Mouse (Mus musculus) forebrain, embryonic 16.5 days (tissue): ENCODE results near the gene Ccdc115. TPM values are rescaled to one million over a fixed set of nuclear protein-coding genes. Genes with fewer than 3 reads are reported as not detected.

Experiments
- ATAC-seq: fragments of 200-750 bp; cut with Nextera tagmentation; 2 replicates; pipeline ENCODE4 v1.8.0; 2017; ENCODE audit warnings: mild to moderate bottlenecking, moderate library complexity
- H3K27ac ChIP-seq: fragments of 300-500 bp; sonication (generic); 2 replicates; pipeline ENCODE4 v1.5.1; 2014; ENCODE audit warnings: low read length, control low read depth
- H3K27me3 ChIP-seq: fragments of 300-500 bp; sonication (generic); replicated peaks from 2 replicates; pipeline ENCODE4 v1.6.1; 2014; ENCODE audit warnings: low read length; ENCODE audit not compliant: control insufficient read depth, insufficient read depth
- H3K36me3 ChIP-seq: fragments of 300-500 bp; sonication (generic); 2 replicates; pipeline ENCODE4 v1.6.1; 2014; ENCODE audit not compliant: control insufficient read depth, insufficient read depth
- H3K4me1 ChIP-seq: fragments of 300-500 bp; sonication (generic); replicated peaks from 2 replicates; pipeline ENCODE4 v1.6.1; 2014; ENCODE audit warnings: low read length; ENCODE audit not compliant: control insufficient read depth, insufficient read depth
- H3K4me2 ChIP-seq: fragments of 300-500 bp; sonication (generic); 2 replicates; pipeline ENCODE4 v1.6.1; 2014; ENCODE audit warnings: mild to moderate bottlenecking, low read length, control low read depth
- H3K4me3 ChIP-seq: fragments of 300-500 bp; sonication (generic); replicated peaks from 2 replicates; pipeline ENCODE4 v1.5.1; 2014; ENCODE audit warnings: mild to moderate bottlenecking, low read length, control low read depth
- H3K9ac ChIP-seq: fragments of 300-500 bp; sonication (generic); replicated peaks from 2 replicates; pipeline ENCODE4 v1.6.1; 2014; ENCODE audit warnings: low read depth, low read length, control low read depth
- H3K9me3 ChIP-seq: fragments of 300-500 bp; sonication (generic); 2 replicates; pipeline ENCODE4 v1.6.1; 2016; ENCODE audit warnings: low read length; ENCODE audit not compliant: control insufficient read depth
- WGBS: fragments of 180-500 bp; shearing (Covaris S2); extraction: QIAGEN DNeasy Blood & Tissue Kit; methylation state at CpG from one replicate; pipeline ENCODE4 v1.1.7; 2014; 5-methylcytosine and 5-hydroxymethylcytosine counted together
- polyA plus RNA-seq: library from polyadenylated mRNA; unstranded; fragments of >200 nt; fragmentation: Nextera tagmentation; extraction: Ambion mirVana; gene quantifications from 2 replicates; pipeline ENCODE4 v1.2.1, GENCODE M21; 2015

The Ccdc115 gene
- polyA plus RNA-seq, 1 experiment from 2014 or later, result 73.6 TPM

DNA sequence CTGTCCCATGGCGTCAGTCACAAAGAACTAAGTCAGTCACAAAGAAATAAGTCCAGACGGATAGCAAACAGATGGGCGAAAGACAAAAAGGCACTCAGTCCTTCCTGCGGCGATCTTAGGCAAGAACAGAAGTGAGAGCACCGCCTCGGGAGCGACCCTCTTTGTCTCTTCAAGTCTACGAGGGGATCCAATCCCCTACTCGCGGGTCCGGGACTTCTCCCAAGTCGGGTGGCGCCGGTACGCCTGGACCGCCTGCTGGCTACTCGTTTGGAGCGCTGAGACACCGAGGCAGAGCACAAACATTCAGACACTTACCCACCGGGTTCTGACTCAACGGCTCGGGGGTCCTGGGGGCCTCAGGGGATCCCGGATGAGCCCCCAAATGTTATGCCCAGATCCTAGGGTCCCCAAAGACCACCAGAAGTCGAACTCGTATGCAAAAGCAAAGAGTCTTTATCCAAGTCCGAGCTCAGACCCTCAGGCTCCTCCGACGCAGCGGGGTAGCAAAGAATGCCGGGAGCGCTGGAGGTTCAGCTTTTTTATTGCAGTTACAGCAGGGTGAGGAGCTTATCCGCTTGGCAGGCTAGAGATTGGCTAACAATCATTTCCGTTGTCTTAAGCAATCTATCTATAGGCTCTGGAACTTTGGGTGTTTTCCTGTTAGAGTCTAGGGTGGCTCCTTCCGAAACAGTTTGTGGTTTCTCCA lies 6.5 kb downstream of the Ccdc115 start:
- 3% methylated on average over 35 of the region's 35 CpGs for WGBS
- Histone ChIP-seq H3K4me3 (peak overlapping the region; percentile 47), H3K9me3 (peaks cover 35% of the 10 kb centered on the region), H3K36me3 (peaks cover 17% of the 10 kb centered on the region), H3K27ac (peak overlapping the region; percentile 64), H3K9ac (peak overlapping the region; percentile 60), H3K27me3 (no peaks in the 10 kb centered on the region), H3K4me1 (peaks cover 18% of the 10 kb centered on the region), H3K4me2 (peak overlapping the region; percentile 54)
- ATAC-seq, result peak; percentile 39

DNA sequence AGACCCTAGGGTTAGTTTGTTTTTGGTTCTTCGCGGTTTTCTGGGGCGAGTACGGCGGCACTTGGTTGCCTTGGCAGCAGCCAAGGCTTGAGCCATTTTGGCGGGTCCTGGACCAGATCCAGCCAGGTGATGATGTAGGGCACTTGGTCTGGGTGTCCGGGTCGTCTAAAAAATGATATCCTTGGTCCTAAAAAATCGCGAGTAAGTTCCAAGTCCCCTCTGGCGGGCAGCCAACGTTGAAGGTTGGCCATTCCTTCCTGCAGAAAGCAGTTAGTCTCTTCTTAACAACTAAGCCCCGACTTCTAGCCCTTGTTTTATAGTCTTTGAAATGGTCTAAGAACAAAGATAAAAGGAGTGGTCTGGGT lies 7.1 kb downstream of the Ccdc115 start:
- peaks cover 18% of the 10 kb centered on the region for H3K4me1 ChIP-seq
- WGBS, result 32% methylated on average over 13 of the region's 13 CpGs
- H3K27me3 ChIP-seq, result no peaks in the 10 kb centered on the region
- H3K4me3 ChIP-seq, result peak overlapping the region; percentile 47
- H3K9ac ChIP-seq, result peak overlapping the region; percentile 60
- peaks cover 36% of the 10 kb centered on the region for H3K9me3 ChIP-seq
- no peak overlapping the region; the same call in 1 of the 2 replicates for H3K27ac ChIP-seq
- peaks cover 17% of the 10 kb centered on the region for H3K36me3 ChIP-seq
- H3K4me2 ChIP-seq, result peak overlapping the region; percentile 54
- ATAC-seq, result no peak

DNA sequence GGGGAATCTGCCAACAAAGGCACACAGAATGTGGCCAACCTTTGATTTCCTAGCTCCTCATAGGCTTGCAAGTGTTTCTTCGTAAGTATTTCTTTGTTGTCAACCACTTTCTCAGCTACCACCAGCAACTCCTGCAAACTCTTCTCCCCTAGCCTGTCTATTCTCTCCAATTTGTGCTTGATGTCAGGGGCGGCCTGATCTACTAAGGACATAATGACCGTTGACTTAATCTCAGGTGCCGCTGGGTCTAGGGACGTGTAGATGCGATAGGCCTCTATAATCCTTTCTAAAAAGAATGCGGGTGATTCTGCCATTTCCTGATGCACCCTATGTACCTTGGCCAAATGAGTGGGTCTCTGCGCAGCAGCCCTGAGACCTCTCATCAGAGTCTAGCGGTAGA lies 8.0 kb downstream of the Ccdc115 start:
- Histone ChIP-seq H3K4me1 (peaks cover 18% of the 10 kb centered on the region), H3K9me3 (peaks cover 36% of the 10 kb centered on the region), H3K4me2 (no peak overlapping the region), H3K36me3 (peaks cover 17% of the 10 kb centered on the region), H3K4me3 (no peak overlapping the region), H3K27me3 (no peaks in the 10 kb centered on the region), H3K9ac (no peak overlapping the region), H3K27ac (no peak overlapping the region)
- 97% methylated on average over 9 of the region's 9 CpGs for WGBS
- ATAC-seq, result no peak

DNA sequence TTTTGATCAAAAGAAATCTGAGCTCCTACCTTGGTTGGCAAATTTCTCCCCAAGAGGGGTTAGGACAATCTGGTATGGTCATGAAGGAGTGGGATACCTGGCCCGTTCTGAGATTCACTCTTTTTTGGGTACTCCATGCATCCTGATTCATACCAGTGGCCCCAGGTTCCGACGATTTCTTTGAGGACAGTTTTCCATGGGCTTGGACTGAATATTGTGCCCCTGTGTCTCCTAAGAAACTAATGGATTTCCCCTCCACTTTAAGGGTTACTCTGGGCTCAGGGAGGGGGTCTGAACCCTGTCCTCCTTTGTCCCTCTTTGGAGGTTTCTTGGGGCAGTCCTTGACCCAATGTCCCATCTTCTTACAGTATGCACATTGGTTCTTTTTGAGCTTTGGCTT lies 8.5 kb downstream of the Ccdc115 start:
- peaks cover 17% of the 10 kb centered on the region for H3K36me3 ChIP-seq
- H3K4me1 ChIP-seq, result peaks cover 18% of the 10 kb centered on the region
- no peak overlapping the region for H3K4me2 ChIP-seq
- ATAC-seq, result no peak
- no peaks in the 10 kb centered on the region for H3K27me3 ChIP-seq
- WGBS, result 97% methylated on average over 3 of the region's 3 CpGs
- H3K27ac ChIP-seq, result no peak overlapping the region
- no peak overlapping the region for H3K9ac ChIP-seq
- peaks cover 36% of the 10 kb centered on the region for H3K9me3 ChIP-seq
- no peak overlapping the region for H3K4me3 ChIP-seq

DNA sequence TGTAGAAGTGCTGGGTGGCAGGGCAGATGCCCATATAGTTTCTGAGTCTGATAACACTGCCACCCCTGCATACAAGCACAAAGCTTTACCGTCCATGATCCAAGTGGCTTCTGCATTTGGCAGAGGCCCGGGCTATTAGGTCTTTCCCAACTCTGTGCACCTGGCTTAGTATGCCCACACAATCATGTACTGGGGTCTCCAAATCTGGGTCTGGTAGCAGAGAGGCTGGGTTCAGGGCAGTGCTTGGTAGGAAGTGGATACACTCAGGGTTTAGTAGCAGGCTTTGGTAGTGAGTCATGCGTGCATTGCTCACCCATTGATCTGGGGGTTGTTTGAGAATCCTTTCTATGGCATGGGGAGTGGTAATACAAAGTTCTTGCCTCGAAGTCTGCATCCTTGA lies 10.2 kb downstream of the Ccdc115 start:
- Histone ChIP-seq H3K4me3 (no peak overlapping the region), H3K4me2 (no peak overlapping the region), H3K27me3 (no peaks in the 10 kb centered on the region), H3K27ac (no peak overlapping the region), H3K36me3 (peaks cover 17% of the 10 kb centered on the region), H3K9ac (no peak overlapping the region), H3K9me3 (peaks cover 36% of the 10 kb centered on the region), H3K4me1 (peaks cover 16% of the 10 kb centered on the region)
- WGBS, result 91% methylated on average over 4 of the region's 4 CpGs
- ATAC-seq, result no peak

DNA sequence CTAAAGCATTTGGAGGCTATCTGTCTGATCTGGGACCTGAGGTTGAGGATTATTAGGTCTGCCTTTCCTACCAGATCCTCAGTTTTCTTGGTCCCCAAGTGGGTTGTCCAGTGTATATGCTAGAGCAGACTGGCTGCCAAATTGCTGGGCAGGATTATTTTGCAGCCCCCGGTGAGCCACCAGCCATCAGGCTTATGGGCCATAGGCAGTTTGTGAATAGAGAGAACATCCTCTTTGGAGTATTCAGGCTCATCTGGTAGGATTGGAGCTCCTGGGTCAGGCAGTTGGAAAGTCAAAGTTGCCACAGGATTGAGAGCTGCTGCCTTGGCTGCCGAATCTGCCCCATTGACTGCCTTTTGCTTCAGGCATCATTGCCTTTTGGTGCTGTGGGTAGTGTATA lies 11.0 kb downstream of the Ccdc115 start:
- no peak overlapping the region for H3K4me2 ChIP-seq
- H3K36me3 ChIP-seq, result peaks cover 17% of the 10 kb centered on the region
- ATAC-seq, result no peak
- peaks cover 8% of the 10 kb centered on the region for H3K4me1 ChIP-seq
- no peaks in the 10 kb centered on the region for H3K27me3 ChIP-seq
- H3K9ac ChIP-seq, result no peak overlapping the region
- 100% methylated on average over 2 of the region's 2 CpGs for WGBS
- no peak overlapping the region for H3K27ac ChIP-seq
- H3K9me3 ChIP-seq, result peaks cover 36% of the 10 kb centered on the region
- no peak overlapping the region for H3K4me3 ChIP-seq

DNA sequence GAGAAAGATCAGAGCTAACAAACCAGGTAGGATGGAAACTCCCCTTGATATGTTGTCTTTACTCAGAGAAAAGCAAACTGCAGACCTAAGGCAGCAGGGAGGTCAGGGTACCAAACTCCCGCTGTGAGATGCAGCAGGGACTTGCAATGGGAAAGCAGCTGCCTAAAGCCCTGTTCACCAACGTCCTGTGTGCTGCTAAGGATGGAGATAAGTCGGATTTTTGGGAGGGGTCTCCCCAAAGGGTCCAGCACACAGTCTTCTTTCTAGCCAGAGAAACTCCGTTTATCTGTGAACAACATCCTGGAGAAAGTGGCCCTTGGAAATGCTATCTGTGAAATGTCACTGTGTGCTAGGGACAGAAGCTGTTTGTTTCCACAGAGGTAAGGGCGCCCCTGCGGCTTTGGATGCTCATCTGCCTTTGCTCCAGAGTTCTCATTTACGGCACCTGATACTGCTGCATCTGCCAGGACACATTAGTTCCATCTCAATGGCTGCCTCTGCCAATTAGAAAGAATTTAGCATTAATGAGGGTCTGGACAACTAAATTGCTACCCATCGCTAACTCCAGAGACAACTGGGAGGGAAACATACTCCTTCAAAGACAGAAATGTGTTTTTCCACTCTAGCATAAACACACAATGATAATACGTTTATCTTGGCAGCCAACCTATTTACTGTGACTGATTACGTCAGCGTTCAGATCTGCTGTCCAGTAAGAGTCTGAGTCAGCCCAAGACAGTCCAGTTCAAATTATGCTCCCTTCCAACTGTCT lies 40.1 kb downstream of the Ccdc115 start:
- no peak overlapping the region for H3K4me2 ChIP-seq
- H3K27ac ChIP-seq, result no peak overlapping the region
- H3K4me3 ChIP-seq, result no peak overlapping the region
- no peak overlapping the region for H3K9ac ChIP-seq
- WGBS, result 11% methylated on average over 11 of the region's 11 CpGs
- H3K4me1 ChIP-seq, result peaks cover 11% of the 10 kb centered on the region
- H3K27me3 ChIP-seq, result no peaks in the 10 kb centered on the region
- no peaks in the 10 kb centered on the region for H3K36me3 ChIP-seq
- no peaks in the 10 kb centered on the region for H3K9me3 ChIP-seq
- ATAC-seq, result peak; percentile 70

DNA sequence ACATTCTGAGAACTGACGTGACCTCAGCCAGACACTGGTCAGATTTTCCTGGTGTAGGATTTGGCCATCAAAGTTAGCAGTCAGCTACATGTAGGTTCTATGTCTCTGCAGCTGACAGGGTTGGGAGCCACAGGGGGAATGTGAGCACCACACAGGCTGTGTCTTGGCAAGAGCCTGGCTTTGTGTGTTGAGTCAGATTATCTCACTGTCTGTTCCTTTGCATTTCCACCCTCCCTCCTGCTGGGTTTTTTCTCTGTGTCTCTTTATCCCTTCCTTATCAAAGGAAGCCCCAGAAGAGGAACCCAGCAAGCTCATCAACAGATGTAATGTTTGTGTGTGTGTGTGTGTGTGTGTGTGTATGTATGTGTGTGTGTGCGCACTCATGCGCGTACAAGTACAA lies 43.2 kb downstream of the Ccdc115 start:
- Histone ChIP-seq H3K27me3 (no peaks in the 10 kb centered on the region), H3K4me1 (peaks cover 11% of the 10 kb centered on the region), H3K4me3 (no peak overlapping the region), H3K27ac (no peak overlapping the region), H3K9ac (no peak overlapping the region), H3K36me3 (no peaks in the 10 kb centered on the region), H3K9me3 (no peaks in the 10 kb centered on the region), H3K4me2 (no peak overlapping the region)
- peak; percentile 72 for ATAC-seq
- WGBS, result 69% methylated on average over 4 of the region's 4 CpGs

DNA sequence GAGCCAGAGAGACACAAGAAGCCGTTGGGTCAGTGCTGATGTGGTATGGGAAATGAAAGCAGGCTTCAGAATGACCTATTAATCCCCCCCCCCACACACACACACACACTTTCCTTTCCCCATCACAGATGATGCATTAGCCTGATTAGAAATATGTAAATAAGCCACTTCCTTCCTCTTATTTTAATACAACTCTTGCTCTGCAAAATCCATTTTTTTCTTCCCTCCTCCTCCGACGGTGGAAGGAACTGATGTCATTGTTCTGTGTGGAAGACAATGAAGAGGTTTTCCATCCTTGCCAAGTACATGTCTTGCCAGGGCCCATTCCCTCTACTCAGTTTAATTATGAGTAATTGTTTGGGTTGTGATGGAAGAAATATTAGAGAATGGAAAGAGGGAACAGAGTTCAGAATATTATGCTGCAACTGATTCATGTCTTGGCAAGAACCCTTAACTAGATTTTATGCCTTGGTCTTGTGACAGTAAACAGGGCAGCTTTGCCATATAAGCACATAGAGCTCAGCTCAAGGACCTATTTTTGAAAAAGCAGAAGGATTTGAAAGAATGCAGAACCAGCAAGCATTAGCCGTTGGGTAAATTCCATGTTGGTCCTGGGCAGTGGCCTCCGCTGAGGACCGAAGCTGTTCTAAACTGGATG lies 50.1 kb downstream of the Ccdc115 start:
- WGBS, result 70% methylated on average over 6 of the region's 6 CpGs
- Histone ChIP-seq H3K36me3 (no peaks in the 10 kb centered on the region), H3K4me2 (no peak overlapping the region), H3K27me3 (no peaks in the 10 kb centered on the region), H3K4me1 (0 out of 2 replicates have a peak, but pooled peaks cover 3% of the 10 kb centered on the region), H3K9ac (no peak overlapping the region), H3K4me3 (no peak overlapping the region), H3K27ac (no peak overlapping the region), H3K9me3 (no peaks in the 10 kb centered on the region)
- no peak for ATAC-seq
